Mouse (Mus musculus): ENCODE data around the gene Ccdc3.
"Not testable (repeated sequence)": the region's sequence is repeated elsewhere in the genome, so short reads cannot be mapped to it uniquely, and the experiment has no call there.

The Ccdc3 gene

DNA sequence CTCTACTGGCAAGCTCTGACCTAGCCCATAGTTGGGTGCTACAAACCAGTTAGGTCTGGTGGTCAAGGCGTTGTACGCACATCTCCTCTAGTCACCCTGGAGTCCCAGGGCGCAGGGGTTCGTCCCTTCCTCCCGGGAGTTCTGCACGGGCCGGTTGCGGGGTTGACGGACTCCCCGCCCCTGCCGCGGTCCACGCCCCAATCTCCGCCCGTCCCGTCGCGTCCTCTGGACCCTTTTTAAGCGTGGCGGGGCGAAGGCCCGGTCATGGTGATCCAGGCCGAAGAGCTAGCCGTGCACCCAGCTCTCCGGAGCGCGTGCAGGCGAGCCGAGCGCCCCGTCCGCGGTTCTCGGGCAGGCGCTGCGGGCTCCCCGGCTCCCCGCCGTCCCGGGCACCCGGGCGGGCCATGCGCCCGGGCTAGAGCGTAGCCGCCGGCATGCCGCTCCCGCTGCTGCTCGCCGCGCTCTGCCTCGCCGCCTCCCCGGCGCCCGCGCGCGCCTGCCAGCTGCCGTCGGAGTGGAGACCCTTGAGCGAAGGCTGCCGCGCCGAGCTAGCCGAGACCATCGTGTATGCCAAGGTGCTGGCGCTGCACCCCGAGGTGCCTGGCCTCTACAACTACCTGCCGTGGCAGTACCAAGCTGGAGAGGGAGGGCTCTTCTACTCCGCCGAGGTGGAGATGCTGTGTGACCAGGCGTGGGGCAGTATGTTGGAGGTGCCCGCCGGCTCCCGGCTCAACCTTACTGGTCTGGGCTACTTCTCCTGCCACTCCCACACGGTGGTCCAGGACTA lies at the start of gene Ccdc3:
Ccdc3 (plus strand) TSS at position 277 of the 787 bp plus-strand sequence.
- DNase-seq, result no peak

DNA sequence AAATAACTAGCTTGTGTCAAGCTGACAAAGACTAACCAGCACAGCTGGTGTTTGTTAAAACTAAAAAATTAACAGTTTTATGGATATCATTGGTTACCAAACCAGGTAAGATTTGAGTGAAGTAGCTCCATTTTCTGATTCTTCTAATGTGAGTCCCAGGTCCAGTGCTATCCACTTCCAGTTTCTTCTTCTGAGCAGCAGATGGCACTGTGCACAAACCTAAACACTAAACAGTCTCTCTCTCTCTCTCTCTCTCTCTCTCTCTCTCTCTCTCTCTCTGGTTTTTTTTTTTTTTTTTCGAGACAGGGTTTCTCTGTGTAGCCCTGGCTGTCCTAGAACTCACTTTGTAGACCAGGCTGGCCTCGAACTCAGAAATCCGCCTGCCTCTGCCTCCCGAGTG lies 47.2 kb upstream of the Ccdc3 start:
- not testable (repeated sequence) for DNase-seq

DNA sequence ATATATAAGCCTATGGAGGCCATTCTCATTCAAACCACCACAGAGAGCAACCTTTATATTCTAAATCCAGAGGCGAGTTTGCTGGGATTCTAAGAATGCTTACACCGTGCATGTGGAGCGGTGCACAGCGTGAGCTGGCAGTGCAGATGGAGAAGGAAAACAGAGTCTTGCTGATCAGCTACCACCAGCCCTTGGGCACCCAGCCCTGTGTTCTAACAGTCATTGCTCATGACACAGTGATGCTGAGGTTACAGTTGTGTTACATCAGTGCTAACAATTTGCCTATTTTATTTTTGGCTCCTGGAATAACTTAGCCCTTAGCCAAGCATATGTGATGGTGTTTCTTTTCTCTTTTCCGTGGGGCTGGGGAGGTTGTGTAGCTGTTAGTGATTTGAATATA lies 42.7 kb upstream of the Ccdc3 start:
- DNase-seq, result no peak

DNA sequence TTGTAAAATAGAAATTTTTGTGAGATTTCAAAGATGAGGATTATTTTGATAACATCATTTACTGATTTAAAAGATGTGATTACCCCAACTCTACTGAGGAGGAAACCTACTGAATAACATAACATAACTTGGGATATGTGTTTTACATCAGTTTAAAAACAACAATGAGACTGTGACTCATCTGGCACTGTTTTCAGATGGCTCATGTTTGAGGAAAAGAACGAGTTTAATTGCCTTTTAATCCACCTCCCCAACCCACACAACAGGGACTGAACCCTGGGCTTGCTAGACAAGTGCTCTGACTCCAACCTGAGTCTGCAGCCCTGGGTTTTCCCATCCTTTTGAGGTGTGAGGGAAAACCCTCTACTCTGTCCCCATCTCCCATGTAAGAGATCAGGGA lies 42.3 kb upstream of the Ccdc3 start:
- no peak for DNase-seq

DNA sequence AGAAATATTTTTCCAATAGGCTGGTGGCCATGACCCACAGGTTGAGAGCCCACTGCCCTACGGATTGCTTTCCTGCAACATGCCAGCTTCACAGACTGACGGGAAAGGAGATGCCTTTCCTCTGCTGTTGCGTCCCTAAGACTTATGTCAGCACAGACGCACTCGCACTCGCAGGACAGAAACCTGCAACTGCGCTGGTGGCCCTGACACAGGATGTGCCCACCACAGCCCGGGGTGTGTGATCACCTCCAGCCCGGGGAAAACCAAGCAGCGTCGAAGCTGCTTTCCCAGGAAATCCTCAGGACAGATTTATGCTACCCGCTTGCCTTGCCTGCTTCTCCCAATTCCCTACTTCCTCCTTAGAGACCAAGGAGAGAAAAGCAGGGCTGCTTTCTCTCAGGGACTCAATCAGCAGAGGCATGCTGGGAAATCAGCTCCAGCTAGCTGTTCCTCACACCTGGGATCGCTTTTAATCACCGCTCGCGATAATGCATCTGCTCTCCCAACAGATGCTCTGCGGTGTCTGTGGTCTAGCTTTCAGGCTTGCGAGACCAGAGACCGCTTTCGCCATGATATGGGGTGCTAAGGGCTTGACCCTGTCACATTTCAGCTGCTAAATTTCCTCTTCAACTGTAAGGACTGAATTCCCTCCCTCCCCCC lies 39.7 kb upstream of the Ccdc3 start:
- peak; percentile 7 for DNase-seq

DNA sequence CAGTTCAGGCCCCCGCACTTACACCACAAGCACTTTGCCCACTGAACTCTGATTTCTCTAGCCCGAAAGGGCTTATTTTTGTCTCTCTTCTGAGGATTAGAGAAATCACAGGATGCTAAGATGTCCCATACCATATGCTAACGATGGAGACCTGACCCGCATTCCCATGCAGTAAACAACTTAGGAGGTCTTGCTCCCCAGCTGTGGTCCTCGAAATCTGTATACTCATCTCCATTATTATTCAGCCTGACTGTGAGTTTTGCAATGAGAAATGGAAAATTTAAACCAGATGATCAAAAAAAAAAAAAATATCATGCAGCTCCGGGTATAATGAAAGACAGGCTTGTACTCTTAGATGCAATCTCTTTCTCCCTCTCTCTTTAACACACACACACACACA lies 38.4 kb upstream of the Ccdc3 start:
- no peak for DNase-seq

DNA sequence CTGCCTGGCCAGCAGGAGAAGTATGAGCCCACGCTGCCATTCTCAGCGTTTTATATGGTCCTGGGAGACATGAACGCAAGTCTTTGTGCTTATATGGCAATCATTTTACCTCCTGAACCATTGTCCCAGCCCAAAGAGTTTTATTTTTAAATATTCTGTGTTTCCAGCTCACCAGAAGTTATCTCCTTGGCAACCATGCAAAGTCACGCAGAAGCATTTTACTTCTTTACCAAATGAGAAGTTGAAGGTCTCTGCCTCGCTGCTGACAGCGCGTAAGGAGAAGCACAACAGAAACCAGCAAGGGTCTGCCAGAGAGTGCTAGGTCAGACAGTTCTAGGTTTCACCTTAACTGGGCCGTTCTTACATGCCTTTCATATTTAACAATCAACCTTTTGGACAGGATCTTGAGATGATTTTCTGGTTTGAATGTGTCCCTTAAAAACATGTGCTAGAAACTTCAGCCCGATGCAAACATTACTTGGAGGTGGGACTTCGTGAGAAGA lies 35.8 kb upstream of the Ccdc3 start:
- DNase-seq, result no peak

DNA sequence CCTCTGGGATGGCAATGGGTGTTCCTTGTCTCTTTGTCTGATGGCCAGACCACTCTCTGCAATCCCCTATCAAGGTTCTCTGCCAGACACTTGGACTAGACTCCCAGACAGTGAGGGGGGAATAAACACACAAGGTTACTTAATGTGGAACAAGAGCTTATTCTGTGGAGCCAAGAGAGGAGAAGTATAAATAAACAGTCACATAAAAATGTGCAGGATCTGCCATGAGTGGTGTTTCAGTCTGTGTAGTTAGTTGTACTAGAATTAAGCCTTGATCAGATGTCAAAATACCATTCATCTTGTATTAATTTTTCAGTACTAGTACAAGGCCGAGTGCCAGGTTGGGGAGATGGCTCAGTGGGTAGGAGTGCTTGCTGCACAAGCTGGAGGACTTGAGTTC lies 34.7 kb upstream of the Ccdc3 start:
- no peak for DNase-seq

DNA sequence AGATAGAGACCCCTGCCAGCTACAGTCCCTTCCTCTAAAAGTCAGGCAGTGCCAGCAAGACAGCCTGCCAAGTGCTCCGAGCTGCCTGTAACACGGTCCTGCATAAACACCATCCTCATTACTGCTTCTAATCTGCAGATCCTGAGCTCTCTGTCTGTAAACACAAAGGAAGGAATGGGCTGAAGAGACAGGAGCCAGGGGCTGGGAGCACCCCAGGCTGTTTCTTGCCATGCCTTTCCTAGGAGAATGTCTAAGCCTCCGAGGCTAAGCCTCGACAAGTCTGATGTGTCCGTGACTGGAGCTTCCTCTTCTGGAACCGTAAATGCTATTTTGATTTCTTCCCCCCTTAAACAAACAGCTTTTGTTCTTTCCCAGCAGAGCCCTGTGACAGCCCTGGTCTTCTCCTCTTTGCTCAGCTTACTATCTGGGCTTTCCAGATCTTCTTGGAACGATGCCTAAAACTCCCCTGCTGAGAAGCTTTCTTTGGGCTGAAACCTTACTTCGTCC lies 24.7 kb upstream of the Ccdc3 start:
- no peak for DNase-seq

DNA sequence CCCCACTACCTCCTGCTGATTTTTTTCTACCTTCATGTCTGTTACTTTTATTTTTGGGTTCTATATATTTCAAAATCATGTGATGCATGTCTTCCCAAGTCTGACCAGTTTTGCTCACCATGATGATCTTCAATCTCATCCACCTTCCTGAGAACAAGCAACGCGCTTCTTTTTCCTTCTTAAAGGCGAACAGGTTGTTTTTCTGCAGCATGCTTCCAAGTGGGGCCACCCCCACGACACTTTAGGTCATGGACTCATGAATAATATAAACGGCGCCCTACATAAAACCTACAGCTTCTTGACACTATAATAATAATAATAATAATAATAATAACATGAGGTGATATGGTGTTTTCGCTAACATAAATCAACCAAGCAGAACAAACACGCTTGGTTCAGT lies 23.2 kb upstream of the Ccdc3 start:
- DNase-seq, result no peak

DNA sequence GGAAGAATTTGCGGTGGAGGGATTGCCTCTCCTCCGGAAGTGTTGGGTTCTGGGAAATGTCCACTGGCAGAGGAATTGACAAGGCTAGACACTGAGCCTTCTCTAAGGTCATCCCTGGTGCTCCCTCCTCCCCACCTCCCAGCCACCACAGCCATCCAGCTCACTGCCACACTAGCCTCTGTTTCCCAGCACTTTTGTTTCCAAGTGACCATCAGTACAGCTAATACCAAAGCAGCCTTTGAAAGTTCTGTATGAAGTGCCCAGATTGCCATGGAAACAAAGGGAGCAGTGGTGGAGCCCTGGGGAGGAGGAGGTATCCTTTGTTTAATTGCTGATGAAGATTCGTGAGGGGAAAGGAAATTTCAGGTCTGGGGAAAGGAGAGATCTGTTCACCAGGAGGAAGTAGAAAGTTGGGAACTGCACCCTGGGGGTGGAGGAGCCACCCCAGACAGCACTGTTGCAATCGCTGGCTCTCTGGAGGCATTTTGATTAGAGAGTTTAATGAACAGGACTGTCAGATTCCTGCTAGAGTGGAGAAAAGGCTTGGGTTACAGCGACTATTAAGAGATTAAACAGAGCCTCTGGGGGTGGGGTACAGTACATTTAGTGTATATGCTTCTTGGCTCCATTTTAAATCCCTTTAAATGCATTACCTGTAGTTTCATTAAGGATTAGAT lies 20.6 kb upstream of the Ccdc3 start:
- no peak for DNase-seq

DNA sequence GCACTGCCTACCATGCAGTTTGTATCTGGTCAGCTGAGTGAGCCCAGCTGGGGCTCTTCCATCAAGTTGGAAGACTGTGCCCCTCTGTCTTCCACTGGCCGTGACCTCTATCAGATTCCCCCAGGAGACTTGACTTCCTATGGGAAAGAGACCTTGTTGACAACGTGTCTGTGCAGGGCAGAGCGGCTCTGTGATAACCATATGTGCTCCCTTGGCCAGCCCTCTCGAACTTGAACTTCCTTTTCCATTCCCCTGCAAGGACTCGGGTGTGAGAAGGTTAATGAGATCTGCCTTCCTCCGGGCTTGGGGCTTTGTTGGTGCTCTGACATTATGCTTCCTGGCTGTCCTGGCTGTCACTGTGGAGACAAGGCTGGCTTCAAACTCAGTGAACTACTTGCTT lies 12.1 kb upstream of the Ccdc3 start:
- DNase-seq, result no peak

DNA sequence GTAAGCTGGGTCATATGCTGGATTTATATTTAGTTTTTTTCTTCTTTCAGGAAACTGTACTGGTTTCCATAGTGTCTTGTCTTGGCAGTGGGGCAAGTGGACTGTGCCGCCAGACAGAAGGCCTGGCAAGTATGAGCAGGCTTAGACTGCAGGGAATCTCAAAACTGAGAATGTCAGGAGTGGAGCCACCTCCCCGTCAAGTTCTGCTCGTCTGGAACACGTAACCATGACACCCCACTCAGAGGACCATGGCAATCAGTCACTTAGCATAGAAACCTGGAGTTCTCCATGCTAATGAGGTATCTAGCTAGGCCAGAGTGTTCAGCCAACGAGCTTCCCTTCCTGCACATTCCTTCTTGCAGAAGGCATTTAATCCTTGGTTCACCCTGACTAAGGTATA lies 10.2 kb upstream of the Ccdc3 start:
- no peak for DNase-seq

DNA sequence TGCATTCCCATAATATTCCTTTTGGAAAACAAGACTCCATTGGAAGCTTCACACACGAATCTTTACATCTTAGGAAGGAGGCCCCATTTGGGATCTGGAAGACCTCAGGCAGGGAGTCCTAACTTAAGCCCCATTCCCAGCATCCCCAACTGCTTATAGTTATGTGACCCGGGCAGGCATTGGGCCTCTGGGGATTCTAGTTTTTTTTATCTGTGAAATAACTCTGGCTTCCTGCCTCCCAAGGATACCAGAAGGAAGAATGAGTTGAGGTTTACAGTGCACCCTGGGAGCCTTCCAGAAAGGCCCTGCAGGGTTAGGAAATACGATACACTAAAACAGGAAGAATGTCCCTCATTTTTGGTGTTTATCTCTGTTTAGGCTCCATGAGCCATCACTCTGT lies 8.5 kb upstream of the Ccdc3 start:
- DNase-seq, result no peak

DNA sequence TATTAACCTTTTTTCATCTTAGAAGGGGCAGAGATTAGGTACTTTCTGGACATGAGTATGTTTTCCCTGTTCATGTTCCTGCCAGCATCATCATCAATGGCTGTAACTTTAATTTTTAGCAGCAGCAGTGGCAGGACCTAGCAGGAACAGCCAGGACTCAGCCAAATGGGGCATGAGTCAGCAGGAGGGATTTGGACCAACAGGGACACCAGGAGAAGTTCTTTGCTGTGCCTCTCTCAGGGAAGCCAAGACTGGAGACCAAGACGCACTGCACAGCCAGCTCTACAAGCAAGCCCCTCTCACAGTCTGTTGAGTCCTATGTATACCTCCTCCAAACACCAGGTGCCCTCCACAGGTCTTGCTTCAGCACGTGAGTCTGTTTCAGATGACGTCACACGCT lies 5.5 kb upstream of the Ccdc3 start:
- DNase-seq, result no peak

DNA sequence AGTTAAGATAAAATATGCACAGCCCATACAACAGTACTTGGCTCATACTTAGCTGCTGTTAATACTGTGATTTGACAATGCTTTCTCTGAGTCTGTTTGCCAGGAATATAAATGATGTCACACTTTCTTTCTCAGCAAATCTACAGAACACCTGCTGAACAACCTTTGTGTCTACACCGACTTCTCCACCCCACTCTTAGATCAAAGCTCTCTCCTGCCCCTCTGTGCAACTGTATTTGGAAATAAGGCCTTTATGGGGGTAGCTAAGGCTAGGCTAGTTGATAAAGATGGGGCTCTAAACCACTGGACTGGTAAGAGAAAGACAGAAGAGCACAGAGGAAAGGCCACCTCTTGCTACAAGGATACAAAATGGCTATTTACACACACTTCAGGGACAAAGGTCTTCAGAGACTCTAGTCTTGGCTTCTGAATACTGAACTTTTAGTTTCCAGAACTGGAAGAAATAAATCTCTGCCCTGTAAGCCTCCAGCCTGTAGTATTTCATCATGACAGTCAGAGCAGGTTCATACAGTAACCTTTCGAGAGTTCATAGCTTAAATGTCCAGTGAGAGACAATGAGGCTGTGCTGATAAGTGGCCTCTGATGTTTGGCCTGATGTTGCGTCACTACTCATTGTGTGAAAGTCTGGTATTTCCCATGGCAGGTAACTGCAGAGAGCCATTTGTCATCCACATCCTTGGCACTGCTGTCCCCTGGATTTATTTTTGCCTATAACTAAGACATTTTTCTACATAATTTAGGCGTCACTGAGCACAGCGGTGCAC lies 2.4 kb upstream of the Ccdc3 start:
- DNase-seq, result no peak

DNA sequence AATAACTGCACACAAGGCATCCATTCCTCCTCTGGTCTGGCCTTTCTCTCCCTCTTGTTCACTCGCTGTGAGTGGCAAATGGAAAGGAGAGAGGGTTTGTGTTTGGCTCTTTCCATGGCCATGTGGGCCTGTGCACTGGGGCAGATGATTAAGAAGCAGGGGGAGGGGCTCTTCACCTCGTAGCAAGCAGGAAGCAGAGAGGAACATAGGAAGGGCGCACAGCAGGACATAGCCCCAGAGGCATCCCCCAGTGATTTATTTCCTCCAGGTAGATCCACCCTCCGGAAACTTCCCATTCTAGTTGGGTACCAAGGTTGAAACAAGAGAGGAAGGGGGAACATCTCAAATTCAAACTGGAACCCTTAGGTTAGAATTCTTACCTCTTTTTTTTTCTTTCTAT lies 2.4 kb downstream of the Ccdc3 start:
- DNase-seq, result no peak

DNA sequence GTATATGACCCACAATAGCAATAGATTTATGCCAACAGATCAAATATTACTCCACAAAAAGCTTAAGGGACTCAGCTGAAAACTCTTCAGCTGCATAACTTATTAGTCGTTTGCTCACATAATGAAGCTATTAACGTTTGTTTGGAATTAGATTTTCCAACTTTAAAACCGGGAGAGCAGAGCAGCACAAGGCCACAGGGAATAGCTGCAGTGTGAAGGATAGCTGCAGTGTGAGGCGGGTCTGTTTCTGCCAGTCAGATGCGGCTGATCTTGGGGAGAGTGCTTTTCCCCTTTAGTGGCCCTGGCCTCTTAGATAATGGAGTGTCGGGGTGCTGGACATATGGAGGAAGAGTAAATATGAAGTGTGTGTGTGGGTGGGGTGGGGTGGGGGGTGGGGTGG lies 6.9 kb downstream of the Ccdc3 start:
- no peak for DNase-seq

DNA sequence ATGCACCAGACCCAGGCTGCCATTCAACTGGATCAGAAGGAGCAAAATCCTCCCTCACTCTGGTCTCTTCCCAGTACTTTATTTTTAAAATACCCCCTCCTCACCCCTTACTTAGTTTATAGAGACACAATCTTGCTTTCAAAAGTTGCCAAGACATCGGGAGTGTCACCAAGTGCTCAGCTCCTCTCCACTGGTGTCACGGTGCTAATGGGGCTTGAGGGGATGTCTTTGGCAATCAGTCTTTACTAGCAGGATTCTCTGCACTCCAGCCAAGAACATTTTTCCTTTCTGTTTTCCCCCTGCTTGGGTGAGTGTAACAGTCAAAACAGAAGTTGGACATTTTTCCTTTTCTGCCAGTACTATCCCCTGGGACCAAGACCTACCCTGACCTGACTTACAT lies 10.3 kb downstream of the Ccdc3 start:
- DNase-seq, result no peak

DNA sequence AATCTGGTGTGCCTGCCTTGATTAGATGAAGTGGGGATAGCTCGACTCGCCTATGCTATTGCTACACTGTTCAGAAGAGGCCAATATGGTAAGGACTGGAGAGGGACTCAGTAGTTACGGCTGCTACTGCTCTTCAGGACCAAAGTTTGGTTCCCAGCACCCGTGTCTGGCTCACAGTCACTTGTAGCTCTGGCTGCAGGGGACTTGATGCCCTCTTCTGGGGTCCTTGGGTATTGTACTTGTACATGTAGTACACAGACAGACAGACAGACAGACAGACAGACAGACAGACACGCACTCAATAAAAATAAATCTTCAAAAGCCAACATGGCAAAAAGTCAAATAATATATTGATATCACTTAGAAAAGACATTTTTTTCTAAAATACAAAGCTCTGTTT lies 17.1 kb downstream of the Ccdc3 start:
- DNase-seq, result no peak

DNA sequence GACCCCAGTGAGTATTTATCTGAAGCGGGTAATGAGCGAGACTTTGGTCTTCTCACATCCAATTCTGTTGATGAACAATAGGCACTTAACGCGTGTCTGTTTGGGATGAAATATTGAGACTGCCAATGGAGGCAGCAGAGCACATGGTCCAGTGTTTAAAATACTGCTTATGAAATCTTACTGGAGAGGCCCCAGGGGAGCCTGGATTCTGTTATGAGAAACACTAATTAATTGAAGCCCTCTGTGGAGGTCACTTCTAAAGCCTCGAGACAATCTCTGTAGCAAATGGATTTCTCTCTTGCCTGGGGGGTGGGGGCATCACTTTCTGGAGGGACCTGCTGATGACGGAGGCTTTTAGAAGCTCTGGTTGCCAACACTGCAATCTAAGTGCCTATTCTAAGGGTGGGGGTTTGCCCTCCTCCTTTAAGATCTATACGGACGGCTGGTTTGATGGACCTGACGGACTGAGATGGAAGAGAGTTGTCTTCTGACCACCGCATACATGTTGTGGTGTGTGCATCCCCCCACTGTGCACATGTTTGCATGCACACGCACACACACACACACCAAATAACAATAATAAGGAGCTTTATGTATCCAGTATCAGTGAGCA lies 22.8 kb downstream of the Ccdc3 start:
- no peak for DNase-seq

DNA sequence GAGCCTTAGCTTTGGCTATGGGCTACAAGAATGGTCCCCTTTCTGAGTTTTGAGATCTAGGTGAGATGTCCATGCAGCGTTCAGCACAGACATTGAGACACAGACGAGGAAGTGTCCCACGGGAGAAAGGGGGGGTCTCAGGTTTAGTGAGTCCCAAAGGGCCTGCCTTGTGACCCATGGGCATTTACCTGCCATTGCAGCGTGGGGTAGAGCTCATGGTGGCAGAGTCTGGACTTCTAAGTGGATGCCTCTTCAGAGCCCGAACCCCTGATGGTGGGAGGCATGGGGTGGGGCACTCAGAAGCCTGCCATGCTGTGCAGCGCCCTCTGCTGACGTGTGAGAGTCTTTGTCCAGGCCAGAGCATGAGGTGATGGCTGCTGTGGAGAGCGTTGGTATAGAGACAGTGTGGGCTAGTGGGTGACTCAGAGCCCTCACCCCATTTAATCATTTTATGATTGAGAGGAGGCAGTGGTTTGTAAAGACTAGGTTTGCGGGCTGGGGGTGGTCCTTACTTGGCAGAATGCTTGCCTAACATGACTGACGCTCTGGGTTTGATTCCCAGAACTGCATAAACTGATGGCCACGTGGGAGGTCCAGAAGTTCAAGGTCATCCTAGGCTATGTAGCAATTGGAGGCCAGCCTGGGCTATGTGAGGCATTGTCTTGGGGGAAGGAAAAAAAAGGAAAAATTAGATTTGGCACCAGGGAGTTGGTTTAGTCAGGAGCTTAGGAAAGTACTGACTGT lies 23.6 kb downstream of the Ccdc3 start:
- DNase-seq, result no peak

Measured in thymus, postnatal 25 days (tissue).